Mouse (Mus musculus) monocyte, adult 2 months (primary cell): ENCODE measurements around the gene Nrde2.
"Not testable (repeated sequence)": the region's sequence is repeated elsewhere in the genome, so short reads cannot be mapped to it uniquely, and the experiment has no call there.

ENCODE experiments used
- DNase-seq, 2 experiments: peaks; one replicate each; pipeline ENCODE4 v3.0.0; 2022; ENCODE audit warnings: low spot score in 2 of 2, low read depth in 1 of 2

The Nrde2 gene

DNA sequence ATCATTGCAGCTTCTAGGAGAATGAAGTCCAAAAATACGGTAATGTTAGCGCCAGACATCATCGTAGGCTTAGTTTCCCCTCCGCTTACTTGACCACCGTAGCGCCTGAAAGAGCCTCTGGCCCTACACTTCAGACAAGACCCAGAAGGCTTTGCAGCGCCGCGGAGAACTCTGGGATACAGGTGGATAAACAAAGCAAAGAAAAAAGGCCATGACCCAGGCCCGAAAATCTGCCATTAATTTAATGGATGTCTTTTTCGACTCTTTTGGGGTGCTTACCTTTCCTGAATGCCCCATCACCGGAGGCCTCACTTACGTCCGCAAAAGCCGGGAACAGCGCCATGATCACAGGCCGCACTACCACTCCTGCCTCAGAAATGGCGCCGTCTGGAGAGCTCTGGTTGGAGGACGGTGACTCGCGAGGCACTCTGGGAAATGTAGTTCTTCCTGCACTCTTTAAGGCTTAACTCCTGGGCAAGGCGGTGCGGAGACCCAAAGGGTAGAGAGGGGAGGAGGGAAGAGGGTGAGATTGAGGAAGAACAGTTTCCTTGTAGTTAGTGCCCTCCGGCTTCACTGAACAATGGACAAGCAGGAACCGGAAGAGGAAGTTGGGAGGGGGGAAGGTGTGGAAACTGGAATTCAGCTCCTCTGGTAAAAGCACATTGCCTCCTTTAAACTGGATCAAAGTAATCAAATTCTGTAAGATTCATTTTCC, at the start of gene Nrde2:
TSS of gene Nrde2 (minus strand) at position 393 of the 715 bp plus-strand sequence.
- peak; percentile 76 to 77 for DNase-seq

DNA sequence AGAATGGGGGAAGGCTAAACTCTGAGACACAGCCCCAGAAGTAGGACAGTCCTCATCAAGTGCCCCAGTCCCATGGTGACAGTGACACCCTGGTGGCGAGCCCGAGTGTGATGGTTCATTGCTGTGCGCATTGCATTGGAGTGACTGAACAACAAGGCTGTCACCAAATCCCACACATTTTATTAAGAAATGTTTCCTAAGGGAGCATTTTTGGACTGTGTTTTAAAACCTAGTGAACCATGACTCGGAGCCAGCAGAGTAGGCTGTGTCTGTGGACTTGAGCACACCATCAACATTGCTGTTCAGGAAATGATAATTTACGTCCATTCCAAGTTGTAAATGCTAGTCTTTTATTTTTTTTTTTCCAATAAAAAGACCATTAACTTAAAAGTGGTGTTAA, 47.5 kb upstream of the Nrde2 start:
- DNase-seq: no peak

DNA sequence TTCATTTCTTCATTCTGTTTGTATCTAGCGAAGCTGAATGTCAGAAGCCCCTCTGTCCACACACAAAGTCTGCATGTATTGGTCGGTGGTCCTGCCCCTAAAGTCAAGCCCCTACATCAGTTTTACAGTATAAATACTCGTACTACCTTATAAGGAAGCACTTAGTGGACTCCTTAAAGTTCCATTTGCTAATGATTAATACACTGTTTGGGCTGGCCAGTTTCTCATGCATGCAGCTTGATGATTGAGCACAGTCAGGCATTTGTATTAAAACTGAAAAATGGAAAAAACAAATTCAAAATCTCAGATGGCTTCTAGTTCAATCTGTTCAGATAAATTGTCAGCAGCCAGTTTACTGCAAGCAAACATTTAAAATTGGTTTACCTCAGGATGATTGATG, 47.1 kb upstream of the Nrde2 start:
- no peak for DNase-seq

DNA sequence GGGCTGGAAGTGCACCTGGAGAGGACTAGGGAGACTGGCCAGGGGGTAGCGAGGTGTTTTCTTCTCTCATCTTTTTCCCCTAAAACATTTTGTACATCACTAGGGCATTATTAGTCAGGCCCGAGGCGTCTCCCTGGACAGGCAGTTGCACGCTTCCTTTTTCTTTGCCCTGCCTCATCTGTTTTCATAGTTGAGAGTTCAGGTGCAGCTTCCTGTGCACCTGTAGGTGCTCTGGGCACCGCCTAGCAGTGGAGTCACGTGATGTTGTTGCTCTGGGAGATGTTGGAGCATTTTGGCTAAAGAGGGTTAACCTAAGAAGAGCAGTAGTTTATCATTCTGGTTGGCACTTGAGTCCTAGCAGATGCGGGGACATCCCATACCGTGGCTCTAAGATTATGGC, 45.7 kb upstream of the Nrde2 start:
- DNase-seq: no peak

DNA sequence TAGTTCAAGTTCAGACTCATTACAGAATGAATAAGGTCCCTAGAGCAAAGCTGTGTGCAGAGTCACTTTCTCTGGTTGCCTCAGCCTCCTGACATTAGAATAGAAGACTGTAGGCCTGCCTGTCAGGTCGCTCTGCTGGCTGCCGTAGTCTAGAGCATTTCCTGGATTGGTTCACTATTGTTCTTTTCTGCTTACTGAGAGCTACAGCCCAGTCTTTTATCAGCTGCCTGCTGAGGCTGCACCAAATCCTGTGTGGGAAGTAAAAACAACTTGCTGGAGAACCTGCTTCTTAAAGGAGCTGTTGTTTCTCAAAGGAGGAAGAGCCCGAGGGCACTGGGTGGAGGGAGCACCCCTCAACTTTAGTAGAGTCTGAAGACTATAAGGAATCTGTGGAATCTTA, 44.3 kb upstream of the Nrde2 start:
- no peak for DNase-seq

DNA sequence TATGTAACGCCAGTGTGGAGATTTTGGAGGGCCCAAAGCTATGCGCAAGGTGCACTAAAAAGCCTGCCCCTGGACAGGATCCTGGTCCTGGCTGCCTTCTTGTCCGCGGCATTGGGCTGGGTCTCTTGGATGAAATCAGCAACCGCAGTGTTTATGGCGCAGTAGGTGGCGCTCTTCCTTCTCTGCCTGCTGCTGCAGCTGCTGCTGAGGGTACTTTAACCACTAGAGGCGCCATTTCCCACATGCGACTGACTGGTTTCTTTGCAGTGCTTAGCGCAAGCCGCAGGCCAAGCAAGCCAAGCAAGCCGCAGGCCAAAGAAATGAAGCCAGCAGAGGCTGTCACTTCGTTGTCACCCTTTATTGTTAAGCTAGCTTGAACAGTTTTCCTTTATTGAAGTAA, 42.4 kb upstream of the Nrde2 start:
- peak; percentile 77 to 86 for DNase-seq

DNA sequence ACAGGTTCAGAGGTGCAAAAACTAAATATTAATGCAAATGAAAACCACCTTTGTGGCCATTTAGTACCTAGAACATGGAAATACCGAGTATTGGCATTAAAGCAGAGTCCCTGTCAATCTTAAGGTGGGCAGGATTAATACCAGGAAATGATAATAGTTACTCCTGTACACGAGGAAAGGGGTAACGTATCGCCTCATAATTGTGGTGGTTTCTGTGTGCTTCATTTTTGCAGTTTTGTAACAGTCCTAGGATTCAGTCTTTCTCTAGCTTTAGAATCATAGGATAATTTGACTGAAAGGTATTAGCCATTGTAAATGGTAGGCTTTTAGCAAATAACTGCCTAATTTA, 41.9 kb upstream of the Nrde2 start:
- DNase-seq: no peak

DNA sequence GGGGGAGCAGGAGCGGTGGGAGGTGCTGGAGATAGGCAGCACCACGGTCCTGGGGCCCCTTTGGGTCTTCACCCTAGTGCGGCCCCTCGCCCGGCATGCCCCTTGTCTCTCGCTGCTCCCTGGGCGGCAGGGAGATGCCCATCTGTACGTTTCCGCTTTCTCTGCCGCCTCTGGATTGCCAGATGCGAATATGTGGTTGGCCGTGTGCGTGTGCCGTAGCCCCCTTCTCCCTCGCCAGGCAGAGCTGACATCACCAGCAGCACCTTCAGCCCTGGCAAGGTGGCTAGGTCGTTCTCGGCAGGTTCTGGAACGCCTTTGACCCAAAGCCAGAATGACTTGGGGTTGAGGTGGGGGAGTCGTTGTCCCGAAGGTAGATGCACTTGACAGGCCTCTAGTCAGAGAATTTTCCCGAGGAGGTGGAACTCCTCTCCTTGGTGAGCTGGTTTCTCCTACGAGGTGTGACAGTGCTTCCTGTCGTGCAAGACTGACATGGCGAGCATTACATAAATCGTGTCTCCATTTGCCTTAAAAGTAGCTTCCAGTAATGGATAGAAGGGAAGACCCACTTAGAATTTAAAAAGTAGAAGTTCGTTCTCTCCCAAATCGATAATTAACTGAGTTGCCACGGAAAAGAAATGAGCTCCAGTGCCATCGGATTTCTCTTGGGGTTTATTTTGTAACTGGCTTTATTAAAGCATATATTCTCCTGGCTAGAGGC, 41.4 kb upstream of the Nrde2 start:
- peak in 1 of 2 experiments; percentile 34 for DNase-seq

DNA sequence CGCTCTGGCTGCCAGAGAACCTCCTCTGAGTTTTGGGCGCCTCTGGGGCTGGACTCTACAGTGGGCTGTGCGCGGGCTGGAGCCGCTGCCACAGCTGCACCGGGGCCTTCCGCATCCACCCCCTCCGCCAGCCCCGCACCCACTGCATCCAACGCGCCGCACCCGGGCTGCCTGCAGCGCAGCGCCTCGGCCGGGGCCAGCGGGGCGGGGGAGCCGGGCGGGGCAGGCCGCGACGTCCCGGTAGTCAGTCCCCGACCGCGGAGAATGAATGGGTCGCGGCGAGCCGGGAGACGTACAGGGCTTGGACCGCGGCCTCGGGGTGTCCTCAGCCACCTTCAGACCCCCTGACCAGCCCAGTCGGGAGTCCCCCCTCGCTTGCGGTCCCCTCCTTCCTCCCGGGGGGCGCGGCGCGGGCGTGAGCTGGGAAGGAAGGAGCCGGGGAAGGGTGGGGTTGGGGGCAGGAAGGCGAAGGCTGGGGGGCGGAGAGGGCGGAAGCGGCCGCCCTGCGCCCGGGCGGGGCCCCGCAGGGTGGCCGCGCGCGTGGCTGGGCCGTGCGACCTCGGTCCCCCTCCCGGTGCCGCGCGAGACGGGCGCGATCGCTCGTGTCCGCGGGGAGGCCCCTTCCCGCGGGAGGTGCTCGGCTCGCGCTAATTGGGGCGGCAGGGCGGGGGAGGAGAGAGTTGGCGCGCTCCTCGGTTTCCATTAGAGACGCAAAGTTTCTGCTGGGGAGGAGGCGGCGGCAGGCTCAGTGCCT, 40.6 kb upstream of the Nrde2 start:
- peak in 1 of 2 experiments; percentile 41 for DNase-seq

DNA sequence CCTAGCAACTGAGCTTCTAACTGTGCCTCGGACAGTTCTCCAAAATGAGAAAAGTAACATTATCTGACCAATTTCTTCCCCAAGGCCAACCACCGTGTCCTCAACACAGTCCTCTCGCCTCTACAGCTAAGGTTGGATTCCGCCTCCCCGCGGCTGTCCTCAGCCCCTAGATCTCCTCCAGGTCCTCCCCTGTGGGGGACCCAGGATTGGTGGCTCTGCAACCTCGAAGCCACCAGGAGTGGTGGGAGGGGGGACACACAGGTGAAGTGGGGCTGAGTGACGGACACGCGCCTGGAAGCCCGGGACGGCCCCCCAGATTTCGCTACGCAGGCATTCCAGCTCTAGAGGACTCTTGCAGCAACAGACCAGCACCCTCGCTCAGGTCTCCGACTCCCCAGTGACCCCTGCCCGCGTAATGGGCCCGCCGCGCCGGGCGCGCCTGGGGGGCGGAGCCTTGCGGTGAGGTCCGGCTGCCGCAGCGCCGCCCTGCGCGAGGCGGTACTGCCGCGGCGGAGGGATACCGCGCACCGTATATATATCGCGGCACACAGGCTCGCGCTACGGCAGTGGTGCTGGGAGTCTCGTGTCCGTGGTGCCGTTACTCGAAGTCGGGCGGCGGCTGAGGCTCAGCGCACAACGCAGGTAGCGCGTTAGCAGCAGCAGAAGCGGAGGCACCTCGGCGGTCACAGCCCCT, 39.7 kb upstream of the Nrde2 start, which contains the start of gene Calm1:
TSS of gene Calm1 (plus strand) at position 469 of the 694 bp plus-strand sequence.
- DNase-seq: peak; percentile 77 to 93

DNA sequence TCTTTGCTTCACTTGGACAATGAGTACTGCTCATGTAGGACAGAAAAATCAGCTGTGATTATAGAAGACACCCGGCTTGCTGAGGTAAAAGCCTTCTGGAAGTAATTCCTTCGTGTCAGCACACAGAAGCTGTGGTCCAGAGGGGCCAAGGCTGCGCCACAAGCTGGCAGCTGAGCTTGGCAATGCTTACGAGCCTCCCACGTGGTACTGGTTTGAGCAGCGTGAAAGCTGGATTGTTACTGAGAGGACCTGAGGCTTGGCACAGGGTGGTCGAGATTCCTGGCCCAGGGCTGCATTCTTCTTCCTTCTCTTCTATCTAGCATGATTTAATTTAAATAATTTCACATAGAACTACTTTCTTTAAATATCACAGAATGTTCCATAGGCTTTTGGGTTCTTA, 37.3 kb upstream of the Nrde2 start:
- DNase-seq: no peak

DNA sequence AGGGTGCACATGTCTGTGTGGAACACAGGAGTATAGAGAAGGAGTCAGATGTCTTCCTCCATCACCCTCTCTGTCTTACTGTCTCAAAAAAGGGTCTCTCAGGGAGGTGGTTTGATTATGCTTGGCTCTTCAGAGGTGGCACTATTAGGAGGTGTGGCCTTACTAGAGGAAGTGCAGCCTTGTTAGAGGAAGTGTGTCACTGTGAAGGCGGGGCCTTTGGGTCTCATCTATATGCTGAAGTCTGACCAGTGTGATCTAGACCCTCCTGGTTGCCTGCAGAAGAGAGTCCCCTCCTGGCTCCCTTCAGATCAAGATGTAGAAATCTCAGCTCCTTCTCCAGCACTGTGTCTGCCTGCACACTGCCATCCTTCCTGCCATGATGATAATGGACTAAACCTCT, 34.7 kb upstream of the Nrde2 start:
- no peak for DNase-seq

DNA sequence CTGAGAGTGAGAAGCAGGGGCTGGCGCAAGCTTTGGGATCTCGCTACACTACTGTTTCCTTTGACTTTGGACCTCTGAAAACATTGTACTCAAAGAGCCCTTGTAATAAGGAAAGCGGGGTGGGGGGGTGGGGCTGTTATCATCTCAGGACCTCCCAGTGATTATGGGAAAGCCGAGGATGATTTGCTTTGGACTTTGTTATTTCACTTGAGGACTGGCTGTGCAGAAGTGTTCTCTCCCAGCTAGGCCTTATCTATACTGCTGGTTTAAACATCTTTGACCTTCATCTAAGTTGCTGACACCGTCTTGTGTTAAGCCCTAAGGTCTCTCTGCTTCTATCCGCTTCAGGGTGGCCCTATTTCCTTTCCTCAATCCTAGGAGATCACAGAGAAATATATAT, 31.3 kb upstream of the Nrde2 start:
- DNase-seq: no peak

DNA sequence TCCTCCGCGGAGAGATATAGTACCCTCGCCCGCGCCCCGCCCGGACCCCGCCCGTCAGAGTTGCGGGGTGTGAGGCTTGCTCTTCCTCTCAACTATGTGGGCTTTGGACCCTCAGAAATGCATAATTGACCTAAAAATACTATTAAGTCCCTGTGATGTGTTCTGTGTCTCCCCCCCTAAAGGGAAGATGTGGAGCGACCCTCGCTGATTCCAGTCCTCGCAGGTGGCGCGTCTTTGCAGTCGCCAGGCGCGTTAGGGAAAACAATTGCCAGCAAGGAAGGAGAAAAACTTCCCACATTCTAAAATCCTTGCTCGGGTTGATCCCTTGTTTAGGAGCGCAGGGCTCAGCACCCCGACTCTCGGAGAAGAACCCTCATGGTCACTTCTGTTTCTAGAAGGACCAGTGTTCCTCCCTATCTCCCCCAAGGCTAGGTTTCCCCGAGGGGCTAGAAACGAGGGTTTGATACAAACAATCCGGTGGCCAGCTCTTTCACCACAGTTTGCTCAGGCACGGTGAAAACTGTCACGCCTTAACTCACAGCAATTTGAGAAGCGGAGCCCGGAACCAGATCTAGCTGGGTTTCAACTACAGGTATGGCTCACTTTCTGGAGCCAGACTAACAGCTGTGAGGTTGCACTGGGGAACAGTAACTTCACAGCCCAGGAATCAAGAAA, 28.4 kb upstream of the Nrde2 start:
- DNase-seq: no peak

DNA sequence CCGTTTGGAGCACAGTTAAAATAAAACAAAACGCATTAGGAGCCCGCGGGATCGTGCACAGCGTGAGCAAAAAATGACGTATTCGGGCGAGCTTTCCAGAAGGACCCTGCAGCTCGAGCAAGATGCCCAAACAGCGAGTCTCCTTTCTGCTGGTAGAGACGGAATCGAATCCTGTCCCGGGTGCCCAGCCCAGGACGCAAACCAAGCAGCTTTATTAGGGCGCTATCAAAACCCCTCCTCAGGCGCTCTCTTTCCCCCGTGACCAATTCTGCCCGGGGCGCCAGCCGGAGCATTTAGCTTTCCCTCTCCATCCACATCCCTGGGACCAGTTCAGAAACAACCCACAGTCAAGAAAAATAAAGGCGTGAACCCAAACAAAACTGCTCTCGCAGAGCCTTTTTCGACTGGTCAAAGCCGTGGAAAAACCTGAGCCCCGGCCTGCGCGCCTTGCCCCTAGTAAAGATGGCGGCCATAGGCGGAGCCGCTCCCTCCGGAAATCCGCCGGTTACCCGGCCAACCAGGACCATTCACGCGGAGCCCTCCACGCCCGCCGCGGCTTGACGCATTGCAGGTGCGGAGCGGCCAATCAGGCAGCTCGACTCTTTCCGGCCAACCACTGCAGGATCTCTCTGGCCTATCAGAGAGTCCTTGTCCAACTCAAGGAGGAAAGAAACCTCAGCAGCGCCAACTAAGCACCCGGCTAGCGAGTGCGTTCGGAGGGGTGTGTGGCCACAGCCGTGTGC, 27.7 kb upstream of the Nrde2 start:
- DNase-seq: peak; percentile 97 to 98

DNA sequence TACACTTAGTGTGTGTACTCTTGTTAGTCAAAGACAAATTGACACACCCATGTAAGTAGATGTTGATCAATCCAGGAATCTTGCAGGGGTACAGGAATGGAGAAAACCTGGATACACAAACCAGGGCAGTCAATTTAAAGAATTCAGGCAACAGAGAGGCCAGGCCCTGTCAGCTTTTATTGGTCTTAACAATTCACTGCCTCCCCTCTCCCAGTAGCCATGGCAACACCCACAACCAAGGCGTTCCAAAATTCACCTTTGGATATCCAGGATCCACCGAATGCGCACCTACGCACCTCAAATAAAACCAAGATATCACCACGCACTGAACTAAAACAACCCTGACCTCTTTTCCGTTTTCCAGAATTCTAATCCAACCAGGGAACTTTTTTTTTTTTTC, 26.9 kb upstream of the Nrde2 start:
- DNase-seq: no peak

DNA sequence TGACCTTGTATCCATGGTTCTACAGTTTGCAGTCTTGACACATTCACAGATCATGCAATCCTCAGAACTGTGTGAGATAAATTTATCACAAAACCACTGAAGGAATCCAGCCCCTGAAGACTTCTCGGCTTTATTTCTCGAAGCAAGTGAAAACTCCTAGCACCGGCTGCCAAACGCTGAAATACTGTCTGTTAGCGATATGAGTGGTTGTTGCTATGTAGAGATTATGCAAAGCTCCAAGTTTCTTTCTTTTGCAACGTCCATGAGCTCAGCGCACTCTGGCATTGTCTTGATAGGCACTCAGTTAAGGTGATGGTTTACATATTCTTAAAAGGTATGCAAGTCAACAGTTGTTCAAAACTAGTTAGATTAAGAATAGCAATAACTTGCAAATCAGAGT, 26.4 kb upstream of the Nrde2 start:
- DNase-seq: no peak

DNA sequence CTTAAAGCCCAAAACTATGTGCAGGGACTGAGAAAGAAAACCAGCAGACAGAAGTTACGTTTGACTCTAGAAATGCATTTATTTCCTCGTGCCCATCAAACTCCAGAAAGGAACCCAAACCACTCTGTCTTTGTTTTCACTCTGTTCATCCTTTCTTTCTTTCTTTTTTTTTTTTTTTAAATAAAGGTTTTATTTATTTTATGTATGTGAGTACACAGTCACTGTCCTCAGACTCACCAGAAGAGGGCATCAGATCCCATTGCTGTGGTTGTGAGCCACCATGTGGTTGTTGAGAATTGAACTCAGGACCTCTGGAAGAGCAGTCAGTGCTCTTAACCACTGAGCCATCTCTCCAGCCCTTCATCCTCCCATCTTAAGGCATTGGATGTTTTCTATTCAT, 25.5 kb upstream of the Nrde2 start:
- DNase-seq: not testable (repeated sequence)

DNA sequence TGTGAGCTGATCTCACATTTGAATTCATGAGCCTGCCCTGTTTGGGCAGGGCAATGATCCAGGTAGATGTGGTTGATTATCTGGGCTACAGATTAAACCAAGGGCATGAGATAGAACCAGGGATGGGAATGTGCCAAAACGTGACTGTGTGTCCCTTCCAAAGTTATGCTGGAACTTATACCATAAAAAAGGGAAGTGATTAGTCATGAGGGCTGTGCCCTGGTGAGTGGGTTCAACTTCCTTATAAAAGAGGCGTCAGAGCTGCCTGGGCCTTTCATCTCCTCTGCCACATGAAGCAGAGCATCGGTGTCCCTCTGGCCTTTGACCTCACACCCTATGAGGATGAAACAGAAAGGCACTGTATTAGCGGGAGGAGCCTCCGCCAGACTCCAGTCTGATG, 24.5 kb upstream of the Nrde2 start:
- peak; percentile 73 to 82 for DNase-seq

DNA sequence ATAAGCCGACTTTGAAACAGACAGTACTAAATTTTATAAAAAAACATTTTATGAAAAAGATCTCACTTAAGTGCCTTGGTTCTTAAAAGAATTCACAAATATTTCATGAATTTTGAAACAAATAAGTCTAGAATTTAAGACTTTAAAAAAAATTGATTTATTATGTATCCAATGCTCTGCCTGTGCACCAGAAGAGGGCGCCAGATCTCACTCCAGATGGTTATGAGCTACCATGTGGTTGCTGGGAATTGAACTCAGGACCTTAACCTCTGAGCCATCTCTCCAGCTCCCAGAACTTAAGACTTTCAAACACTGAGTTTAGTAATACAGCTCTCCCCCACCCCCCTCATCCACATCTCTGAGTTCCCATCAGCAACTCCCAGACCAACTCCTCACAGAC, 23.2 kb upstream of the Nrde2 start:
- no peak for DNase-seq
